Mouse (Mus musculus) urinary bladder, postnatal 4 days (tissue): Measurements from ENCODE around the gene Ift81.

ENCODE experiments used
- DNase-seq, 2 experiments: peaks; one replicate each; pipeline ENCODE4 v3.0.0; 2021 to 2022; ENCODE audit warnings: low spot score in 2 of 2

The Ift81 gene

DNA sequence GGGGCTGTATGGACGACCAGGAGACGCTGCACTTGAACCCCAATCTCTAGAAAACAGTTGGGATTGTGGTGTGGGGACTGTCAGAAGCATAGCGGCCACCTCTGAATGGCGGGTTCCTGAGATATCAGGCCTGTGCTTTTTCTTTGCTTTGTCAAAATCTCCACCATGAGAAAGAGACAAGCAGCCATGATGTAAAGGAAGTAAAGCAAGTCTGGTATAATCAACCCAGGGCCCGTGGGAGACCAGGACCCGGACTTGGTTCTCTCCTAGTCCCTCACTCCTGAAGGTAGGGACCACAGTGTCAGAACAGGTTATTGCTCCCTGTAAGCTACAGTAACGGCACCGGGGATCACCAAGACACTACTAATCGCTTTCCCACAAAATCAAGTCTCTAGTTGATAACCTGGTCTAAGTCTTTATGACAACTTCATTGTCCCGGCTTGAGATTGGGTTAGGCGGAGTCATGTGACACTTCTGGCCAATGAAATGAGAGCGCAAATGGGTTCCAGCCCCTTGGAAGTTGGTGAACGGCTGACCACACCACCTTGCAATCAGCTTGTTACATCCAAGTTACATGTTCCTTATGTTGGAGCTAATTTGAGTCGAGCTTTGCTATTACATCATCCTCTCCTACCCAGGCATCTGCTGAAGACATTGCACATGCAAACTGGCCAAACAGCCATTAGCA lies 11.4 kb upstream of the Ift81 start:
- no peak for DNase-seq

DNA sequence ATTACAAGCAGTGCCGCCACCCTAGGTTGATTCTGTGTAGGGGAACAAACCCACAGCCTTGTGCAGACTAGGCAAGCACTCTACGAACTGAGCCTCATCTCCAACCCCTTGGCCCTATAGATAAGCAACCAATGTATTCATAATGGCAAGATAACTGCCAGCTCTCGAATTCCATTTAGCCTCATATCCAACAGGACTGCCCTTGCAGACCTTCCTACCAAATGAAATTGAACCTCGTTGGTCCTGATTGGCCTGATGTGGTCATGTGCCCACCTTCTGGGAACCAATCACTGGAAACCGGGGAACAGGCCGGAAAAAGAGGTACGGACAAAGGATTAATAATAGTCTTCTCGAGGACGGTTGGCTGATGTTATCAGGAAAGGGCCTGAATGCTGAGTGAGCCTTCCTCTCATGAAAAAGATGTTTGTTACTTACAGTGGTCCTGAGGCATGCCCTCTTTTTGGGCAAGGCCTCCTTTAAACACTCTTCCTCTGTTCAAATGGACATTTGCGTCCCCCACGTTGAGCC lies 10.7 kb upstream of the Ift81 start:
- no peak for DNase-seq

DNA sequence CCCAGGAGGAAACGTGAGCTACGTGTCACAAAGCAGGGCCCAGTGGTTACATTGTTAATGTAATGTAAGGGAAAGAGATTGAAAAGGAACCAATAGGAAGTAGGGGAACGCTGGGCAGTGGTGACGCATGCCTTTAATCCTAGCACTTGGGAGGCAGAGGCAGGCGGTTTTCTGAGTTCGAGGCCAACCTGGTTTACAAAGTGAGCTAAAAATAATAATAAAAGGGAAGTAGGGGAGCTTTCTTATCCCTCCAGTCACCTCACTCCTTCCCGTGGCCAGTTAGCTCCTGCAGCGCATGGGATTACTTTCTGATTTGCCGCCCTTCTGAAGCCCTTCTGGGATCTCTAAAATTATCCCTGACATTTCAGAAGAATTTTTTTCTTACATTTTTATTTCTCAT lies 9.5 kb upstream of the Ift81 start:
- no peak for DNase-seq

DNA sequence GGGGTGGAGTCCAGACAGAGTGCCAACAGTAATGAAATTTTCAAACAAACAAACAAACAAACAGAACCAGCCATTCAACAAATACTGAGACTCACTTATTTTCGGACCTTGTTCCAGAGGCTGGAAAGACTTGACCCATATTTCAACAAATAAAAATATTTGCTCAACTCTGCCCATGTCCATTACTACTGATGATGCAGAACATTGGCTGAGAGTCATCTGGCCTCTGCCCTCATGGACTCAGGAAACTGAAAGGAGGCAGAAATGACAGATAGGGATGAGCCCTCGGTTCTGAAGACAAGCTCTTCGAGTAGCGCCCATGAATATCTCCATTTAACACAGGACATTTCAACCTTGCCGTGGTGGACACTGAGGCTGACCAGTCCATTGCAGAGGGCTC lies 8.2 kb upstream of the Ift81 start:
- DNase-seq = no peak

DNA sequence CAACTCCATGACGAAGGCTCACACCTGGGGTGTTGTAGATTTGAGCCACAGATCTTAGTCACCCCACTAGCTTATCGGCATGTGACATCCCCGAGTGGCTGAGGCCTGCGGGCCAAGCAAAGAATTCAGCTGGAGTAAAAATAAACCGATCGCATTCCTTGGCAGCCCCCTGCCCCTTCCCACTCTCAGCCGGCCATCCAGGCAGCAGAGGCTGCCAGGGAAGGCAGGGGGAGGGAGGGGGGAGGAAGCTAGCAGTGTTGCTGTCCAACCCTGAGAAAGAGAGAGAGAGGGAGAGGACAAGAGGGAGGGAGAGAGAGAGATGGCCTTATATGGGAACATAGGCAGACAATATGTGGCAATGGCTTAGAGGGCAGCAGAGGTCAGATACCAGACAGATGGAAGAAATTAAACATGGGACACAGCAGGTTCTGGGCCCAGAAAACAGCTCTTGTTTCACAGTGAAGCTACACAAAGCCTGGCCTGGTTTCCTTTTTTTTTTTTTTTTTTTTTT lies 7.1 kb upstream of the Ift81 start:
- DNase-seq = peak; percentile 64 to 75

DNA sequence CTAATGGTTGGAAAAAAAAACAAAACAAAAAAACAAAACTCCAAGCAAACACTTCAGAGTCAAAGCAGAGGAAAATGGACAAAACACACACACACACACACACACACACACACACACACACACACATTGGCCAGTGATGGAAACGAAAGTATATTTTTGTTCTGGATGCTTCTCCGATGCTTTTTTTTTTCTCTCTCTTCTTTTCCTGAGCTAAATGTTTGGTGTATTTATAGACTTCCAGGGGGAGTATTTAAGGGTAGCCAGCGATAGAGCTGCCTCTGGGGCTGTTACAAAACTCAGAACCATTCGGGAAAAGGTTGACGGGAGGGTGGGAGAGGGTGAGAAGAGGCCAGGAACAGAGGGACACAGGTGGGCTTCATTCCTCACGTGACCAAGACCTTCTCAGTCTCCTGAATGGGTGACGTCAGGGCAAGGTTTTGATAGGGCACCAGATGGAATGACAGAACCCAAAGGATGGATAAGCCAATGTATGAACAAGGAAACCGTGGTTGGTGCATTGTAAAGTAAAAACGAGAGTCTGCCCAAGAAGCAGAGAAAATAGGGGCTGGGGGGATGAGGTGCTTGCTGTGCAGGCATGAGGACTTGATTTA lies 5.5 kb upstream of the Ift81 start:
- DNase-seq = no peak

DNA sequence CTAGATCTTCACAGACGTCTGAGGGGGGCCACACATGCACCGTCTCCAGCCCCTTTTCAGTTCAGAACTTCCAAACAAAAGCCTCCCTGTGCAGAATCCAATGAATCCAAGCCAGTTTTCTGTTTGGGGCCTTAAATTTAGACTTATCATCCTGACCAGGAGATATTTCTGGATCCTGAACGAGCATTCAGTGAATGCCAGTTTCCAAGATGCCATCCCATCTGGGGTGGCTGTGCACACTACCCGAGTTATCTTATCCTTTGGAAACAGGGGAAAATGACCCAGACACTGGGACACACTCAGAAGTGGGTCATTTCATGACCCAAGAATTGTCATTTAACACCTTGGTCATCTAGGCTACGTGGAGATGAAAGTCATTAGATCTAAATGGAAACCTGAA lies 3.4 kb upstream of the Ift81 start:
- DNase-seq = no peak

DNA sequence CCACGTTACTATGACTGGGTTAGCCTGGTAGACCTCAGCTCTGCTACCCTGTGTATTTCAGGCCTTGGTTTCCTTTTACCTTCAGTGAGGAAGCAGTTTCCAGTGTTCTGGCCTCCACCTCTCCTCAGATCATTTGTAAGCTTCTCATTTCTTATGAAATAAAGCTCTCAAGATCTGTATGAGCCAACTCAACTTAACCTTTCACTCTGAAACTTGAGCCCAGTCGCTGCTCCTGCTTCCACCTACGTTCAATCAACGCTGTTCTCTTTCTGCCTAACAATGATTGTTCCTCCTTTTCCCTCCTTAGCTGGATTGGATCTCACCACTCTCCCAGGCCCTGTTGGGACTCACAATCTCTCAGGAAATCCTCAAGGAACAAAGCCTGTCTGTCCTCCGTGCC lies 2.7 kb downstream of the Ift81 start:
- no peak for DNase-seq

DNA sequence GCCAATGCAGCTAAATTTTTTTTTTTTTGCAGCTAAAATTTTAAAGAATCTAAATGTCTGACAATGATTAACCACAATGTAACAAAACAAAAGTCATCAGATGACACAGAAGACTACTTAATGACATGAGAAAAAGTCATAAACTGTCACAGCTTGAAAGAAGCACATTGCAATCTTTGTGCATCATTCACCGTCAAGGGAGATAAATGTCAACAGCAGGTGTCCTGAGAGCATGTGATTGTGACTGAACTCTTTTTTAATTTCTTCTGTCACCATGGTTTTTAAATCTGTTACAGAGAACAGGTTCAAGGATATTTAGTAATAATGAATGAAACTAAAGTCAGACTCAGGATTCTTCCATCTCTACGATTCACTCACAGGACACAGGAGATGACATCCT lies 9.4 kb downstream of the Ift81 start:
- no peak for DNase-seq

DNA sequence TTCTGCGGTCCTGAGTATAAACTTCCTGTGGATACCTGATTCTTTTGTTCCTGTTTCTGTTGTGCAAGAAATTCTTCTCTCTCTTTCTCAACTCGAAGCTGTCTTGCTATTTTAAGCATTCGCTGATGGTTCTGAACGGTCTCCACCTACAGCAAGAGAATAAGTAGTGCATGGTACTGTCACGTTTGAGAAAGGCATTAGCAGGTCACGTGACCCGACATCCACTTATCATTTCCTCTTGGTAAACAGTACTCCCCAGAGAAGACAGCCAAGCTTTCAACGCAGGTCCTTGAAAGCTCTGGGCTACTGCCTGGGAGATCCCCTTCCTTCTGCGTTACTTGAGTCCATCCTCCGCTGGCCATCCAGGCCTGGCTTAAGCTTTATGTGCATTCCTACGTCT lies 12.1 kb downstream of the Ift81 start:
- peak in 1 of 2 experiments; percentile 21 for DNase-seq

DNA sequence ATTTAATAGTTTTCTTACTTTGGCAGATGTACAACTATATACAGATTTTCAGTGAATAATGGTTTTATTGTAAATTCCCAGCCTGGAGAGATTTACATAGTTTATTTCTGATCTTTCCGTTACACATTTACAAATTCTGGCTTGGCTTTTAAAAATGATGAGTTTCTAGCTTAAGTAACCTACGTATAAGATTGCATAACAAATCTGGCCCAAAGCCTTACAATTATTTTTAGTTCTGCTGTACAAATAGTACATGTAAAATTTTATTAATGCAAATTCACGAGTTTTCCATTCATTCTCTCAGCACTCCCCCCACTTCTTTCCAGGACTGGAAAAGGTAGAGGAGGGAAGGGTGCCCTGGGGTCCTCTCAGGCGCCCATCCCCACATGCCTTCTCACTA lies 18.8 kb downstream of the Ift81 start:
- no peak for DNase-seq

DNA sequence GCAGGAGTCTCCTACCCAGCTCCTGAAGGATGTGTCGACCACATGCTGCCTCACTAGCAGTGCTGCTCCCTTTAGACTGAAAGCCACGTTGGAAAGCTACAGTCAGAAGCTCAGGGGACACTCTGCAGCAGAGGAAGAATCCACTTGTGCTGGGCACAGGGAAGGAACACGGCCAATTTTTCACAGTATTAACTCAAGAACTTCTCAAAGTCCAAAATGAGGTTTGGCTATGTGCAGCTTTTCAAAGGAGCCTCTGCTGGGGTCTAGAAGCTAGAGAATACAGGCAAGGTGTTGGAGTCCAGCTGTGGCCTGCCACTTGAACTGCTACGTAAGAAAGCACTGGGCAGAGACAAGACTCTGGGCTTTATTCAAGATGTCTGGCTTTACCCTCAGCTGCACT lies 24.4 kb downstream of the Ift81 start:
- no peak for DNase-seq

DNA sequence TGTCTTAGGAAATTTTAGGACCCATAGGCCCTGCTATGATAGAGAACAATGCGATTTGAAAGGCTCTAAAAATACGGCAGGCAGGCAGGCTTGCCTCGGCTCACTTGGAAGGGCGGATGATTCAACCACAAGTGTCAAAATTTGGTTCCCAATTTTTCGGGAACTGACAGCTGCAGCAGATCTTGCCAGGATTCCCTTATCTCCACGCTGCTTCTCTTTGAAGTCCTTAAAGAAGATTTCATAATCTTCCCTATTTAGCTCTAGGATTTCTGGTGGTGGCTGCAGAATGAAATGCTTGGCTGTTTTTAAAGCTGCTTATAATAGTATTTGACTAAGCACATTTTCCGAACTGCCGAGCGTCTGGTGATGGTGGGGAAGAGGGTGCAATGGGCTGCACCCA lies 28.8 kb downstream of the Ift81 start:
- DNase-seq = no peak

DNA sequence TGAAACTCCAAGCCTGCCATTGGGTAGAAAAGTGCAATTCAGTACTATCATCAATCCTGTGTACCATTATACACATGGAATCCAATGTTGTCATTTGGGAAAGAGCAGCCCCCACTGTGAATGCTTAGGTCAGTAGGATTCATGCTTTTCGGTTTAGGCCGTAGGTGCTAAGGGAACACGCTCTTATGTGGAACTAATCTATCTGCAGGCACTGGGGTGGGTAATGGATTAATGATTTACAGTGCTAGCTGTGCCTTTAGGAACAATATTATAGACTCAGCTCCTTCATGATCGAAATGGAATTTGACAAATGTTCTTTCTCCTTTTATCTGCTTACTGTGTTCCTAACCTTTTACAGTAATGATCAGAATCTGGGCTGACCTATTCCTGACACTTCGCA lies 30.2 kb downstream of the Ift81 start:
- DNase-seq = no peak

DNA sequence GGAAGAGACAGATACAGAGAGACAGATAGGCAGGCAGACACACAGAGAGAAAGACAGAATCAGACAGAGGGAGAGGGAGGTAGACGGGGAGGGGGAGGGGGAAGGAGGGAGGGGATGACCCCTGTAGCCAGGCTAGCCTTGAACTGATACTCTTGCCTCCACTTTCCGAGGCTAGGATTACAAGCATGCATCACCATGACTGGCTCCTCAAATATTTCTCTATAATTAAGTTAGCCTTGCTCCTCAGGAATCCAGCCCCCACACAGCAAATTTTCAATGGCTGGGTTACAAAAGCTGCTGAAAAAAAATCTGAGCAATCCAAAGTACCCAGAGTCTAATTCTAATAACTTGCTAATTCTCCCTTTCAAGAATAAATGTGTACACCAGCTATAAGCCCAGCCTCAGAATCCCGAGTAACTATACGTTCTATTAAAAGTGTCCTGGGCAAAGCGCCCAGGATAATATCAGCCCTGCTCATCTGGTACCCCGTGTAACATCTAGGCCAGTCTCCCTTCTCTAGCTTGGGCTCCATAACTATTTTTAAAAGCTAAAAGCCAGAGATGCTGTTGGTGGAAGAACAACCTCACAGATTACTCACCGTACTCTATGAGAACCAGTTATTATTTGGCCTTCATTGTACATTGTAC lies 37.5 kb downstream of the Ift81 start:
- no peak for DNase-seq

DNA sequence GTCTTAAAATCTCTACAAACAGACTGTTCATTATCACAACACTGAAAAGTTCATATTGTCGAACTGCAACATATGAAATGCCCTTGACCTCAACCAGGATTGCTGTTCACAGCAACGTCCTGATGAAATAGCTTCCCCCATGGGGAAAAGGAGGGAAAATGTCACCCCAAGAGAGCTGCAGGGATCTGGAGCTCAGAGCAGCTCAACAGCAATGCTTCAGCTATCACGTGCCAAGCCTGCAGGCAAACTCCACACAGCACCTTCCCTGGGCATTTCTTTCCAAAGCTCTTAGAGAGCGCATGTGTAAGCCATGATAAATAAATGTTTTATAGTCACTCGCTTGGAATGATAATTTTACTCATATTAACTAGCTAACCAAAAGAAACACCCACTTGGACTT lies 42.3 kb downstream of the Ift81 start:
- DNase-seq = no peak

DNA sequence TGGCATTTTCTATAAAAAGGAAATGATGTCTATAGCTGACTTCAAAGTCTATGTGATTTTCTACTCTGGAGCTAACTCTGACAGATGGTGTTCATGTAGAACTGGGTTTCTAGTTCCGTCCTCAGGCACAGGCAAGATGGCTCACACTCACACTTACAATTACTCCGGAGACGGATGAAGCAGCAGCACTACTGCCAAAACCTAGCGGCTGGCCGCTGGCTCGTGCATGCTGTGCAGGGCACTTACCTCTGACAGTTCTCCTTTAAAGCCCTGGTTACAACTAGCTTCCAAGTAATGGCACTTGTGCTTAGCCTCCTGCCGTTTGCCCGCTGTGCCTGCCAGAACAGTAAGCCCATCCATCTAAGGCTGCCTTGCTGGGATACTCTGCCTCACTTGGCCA lies 47.7 kb downstream of the Ift81 start:
- DNase-seq = no peak

DNA sequence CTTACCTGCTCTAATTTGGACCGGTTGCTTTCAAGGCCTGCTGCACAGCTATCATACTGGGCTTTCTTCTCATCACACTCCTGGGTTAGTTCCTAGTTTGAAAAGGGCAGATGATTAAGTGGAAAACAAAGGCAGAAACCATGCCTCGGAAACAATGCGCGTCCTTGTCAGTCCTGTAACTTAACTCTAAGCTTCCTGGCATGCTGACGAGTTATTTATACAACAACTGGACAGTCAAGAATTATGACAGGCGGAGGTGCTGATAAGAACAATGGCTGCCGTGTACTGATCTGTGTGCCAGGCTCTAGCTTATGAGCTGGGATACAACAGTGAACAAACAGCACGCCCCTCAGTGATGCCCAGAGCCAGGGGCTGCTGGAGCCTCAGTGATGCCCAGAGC lies 53.7 kb downstream of the Ift81 start:
- DNase-seq = no peak

DNA sequence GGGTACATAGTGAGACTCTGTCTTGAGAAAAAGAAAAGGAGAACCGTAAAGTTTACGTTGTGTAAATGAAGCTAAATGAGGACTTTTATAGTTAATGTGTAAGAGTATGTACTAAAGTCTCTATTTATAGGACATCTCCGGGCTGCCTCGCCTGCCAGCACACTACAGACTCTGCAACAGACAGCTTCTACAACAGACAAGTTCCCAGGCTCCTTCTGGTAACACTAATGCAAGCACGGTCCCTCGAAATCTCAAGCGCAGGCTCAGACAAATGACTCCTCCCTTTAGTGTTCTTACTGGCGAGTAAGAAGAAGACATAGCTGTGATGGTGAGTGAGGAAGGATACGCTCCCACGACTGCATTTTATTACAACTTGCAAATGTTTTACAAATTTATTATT lies 56.2 kb downstream of the Ift81 start:
- DNase-seq = no peak

DNA sequence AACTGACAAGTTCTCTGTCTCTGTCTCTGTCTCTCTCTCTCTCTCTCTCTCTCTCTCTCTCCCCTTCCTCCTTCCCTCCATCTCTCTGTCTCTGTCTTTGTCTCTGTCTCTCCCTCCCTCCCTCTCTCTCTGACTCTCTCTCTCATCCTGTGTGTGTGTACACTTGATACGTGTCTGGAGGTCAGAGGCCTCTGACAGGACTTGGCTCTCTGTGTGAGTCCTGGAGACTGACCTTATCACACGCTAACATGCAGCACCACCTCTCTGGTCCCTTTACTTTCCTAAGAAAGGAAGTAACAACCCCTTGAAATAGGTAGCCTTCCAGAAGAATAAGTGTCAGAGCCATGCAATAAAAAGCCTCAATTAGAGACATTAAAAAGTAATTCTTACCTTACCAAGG lies 59.2 kb downstream of the Ift81 start:
- DNase-seq = no peak

DNA sequence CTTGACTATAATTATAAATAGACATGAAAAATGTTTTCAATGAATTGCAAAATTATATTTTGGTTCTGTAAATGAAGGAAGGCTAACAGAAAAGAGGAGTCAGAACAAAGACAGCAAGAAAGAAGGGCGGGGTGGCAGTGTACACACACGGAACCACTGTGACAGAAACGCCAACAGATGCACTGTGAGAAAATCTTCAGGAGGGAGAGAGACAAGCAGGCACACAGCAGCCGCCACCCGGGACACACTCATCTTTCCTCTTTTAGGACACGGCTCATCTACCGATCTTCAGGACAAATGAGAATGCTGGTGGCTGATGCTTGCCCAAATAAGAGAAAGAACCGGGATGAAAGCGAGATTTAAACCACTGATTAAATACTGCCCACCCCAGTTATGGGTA lies 61.7 kb downstream of the Ift81 start:
- DNase-seq = no peak

DNA sequence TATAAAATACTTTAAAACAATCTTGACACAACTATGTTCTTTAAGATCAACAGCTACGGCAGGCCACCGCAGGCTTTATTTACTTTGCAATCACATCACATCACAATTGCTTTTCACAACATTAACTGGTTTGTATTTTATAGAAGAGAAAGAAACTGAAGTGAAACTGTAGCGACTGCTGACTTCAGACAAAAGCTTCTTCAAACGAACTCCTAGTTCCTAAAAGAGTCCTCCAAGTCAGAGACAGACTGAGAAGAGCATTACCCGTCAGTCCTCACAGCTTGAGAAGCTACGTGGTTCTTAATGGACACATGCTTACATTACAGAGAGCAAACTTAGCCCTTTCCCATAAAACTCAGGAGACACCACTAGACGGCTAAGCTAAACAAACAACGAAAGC lies 63.9 kb downstream of the Ift81 start:
- DNase-seq = no peak

DNA sequence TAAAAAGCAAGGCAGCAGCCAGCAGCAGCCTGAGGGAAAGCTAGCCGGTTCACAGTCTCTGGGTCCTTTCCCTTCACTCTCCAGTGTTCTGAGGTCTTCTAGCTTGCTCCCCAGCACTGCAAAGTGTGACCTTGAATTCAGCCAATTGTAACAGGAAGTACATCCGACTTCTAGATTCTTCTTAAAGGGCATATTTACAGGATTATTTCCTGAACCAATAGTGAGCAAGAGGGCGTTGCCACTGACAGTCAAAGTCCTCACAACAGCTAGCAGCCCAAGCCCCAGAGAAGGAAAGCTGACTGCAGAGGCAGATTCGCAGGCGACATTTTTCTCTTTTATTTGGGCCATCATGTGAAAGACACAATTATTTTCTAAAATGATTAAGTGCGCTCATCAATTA lies 65.6 kb downstream of the Ift81 start:
- no peak for DNase-seq
